In the genomic region with DNA sequence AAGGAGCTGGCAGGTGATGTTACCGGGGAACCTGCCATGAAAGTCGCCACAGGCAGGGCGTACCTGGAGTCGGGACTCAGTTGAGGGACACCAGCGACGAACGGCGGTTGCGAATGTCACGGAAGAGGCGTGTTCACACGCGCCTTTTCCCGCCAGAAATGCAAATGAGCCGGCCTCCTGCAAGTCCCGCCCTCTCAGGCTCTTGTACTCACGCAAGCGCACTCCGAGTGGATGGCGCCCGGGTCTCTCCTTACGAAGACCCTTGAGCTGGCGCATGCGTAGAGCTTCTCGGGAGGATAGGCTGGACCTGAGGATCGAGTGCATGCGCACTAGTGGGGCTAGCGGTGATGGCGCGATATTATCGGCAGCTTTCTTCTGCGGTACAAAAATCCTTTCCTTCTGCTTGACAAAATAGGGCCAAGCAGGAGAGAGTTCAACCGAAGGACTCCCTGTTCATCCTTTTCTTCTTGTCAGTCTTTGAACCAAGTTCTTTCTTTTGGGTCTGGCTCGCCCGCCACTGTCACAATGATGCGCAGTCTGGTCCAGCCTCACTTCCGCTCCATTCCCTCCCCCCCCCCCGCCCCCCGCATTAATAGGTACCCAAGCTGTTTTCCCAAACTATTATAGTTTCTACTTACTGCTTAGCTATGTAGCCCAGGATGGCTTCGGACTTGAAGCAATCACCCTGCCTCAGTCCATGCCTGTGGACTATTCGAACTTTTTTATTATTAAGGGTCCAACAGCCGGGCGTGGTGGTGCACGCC, we compare ENCODE assay signal across 8 mouse cellular contexts. TPM values are rescaled to one million over a fixed set of nuclear protein-coding genes. Genes with fewer than 3 reads are reported as not detected.
DNase-seq lines count a peak whose midpoint lies in the region; ATAC-seq lines count a peak whose summit lies in the region.

Ccdc155 (minus strand) TSS at position 513 of the 764 bp plus-strand sequence.

- H3K36me3 ChIP-seq in embryonic facial prominence, embryonic 11.5 days (replicated peaks; ENCODE audit: control insufficient read depth, insufficient read depth, low read depth, low read length): no peaks in the 10 kb centered on the region
- H3K36me3 ChIP-seq in midbrain, embryonic 11.5 days (ENCODE audit: control insufficient read depth, insufficient read depth, low read length): no peaks in the 10 kb centered on the region

- H3K27ac ChIP-seq in embryonic facial prominence, embryonic 11.5 days (replicated peaks; ENCODE audit: low read depth, low read length): no peak within 1 kb of the TSS
- H3K27ac ChIP-seq in midbrain, embryonic 11.5 days (ENCODE audit: low read depth, low read length): no peak within 1 kb of the TSS

- peak within 1 kb of the TSS; percentile 43 for H3K4me2 ChIP-seq in embryonic facial prominence, embryonic 11.5 days (ENCODE audit: low read depth, low read length)
- peak within 1 kb of the TSS; percentile 34 for H3K4me2 ChIP-seq in midbrain, embryonic 11.5 days

- H3K4me1 ChIP-seq in embryonic facial prominence, embryonic 11.5 days (ENCODE audit: control insufficient read depth, insufficient read depth, low read length): no peaks in the 10 kb centered on the region
- H3K4me1 ChIP-seq in midbrain, embryonic 11.5 days (ENCODE audit: control insufficient read depth, insufficient read depth, low read length): no peaks in the 10 kb centered on the region

- intact Hi-C loops in left cerebral cortex, postnatal 4 days (cut with DNase I): no loop called here

- H3K27me3 ChIP-seq in embryonic facial prominence, embryonic 11.5 days (ENCODE audit: control insufficient read depth, insufficient read depth, low read length): no peaks in the 10 kb centered on the region
- no peaks in the 10 kb centered on the region for H3K27me3 ChIP-seq in midbrain, embryonic 11.5 days (ENCODE audit: control insufficient read depth, insufficient read depth, low read length)

- peak; percentile 90 for DNase-seq in adrenal gland, postnatal 25 days
- peak; percentile 100 for DNase-seq in embryonic facial prominence, embryonic 11.5 days (ENCODE audit: low spot score)
- DNase-seq in heart, adult 11 months: peak; percentile 99
- DNase-seq in kidney, adult 11 months: peak; percentile 88
- peak; percentile 98 for DNase-seq in left cerebral cortex, postnatal 4 days
- peak; percentile 99 for DNase-seq in midbrain, embryonic 11.5 days (ENCODE audit: low spot score, missing footprints)
- DNase-seq in right cerebral cortex, postnatal 4 days: peak; percentile 94
- DNase-seq in yolk sac, embryonic 10.5 days (ENCODE audit: low spot score): peak; percentile 96

- H3K9ac ChIP-seq in embryonic facial prominence, embryonic 11.5 days (replicated peaks; ENCODE audit: low read length): peak within 1 kb of the TSS; percentile 64
- peak within 1 kb of the TSS; percentile 49 for H3K9ac ChIP-seq in midbrain, embryonic 11.5 days (ENCODE audit: low read length)

- WGBS in embryonic facial prominence, embryonic 11.5 days: 9% methylated on average over 44 of the region's 44 CpGs
- 9% methylated on average over 44 of the region's 44 CpGs for WGBS in midbrain, embryonic 11.5 days

- ATAC-seq in embryonic facial prominence, embryonic 11.5 days (replicated peaks; ENCODE audit: insufficient number of reproducible peaks, low FRiP score, low TSS enrichment, low read depth): peak; percentile 95
- ATAC-seq in midbrain, embryonic 11.5 days (ENCODE audit: low FRiP score): peak; percentile 98

- no peaks in the 10 kb centered on the region for H3K9me3 ChIP-seq in embryonic facial prominence, embryonic 11.5 days (replicated peaks; ENCODE audit: control insufficient read depth, low read length)
- peaks cover 4% of the 10 kb centered on the region; the same call in 1 of the 2 replicates for H3K9me3 ChIP-seq in midbrain, embryonic 11.5 days (ENCODE audit: control insufficient read depth, low read length)

- H3K4me3 ChIP-seq in embryonic facial prominence, embryonic 11.5 days (ENCODE audit: low read depth, low read length): peak within 1 kb of the TSS; percentile 30
- peak within 1 kb of the TSS; percentile 28 for H3K4me3 ChIP-seq in midbrain, embryonic 11.5 days (ENCODE audit: low read depth, low read length)

RNA-seq across cellular contexts. Expression of gene Ccdc155, which starts in this region (rescaled TPM):
- 0.12 TPM in 1 of 2 replicates, not detected in the other for total RNA-seq in adrenal gland, postnatal 25 days (2021)
- 0.41 and 0.42 TPM in 2 replicates for polyA plus RNA-seq in embryonic facial prominence, embryonic 11.5 days (2014; fragmentation: Nextera tagmentation; extraction: Ambion mirVana)
- 1 to 10 TPM; 1.1 to 1.9 TPM for total RNA-seq in left cerebral cortex, postnatal 4 days (2021)
- 0.52 and 0.86 TPM in 2 replicates for polyA plus RNA-seq in midbrain, embryonic 11.5 days (2014; fragmentation: Nextera tagmentation; extraction: Ambion mirVana)

Comparison
In these comparisons a context has a peak if more than half of its experiments do, and no peak if none do; other contexts are left out.
1. Peak in DNase-seq in adrenal gland, postnatal 25 days; RNA of the gene not detected or under 1 TPM.
2. Peak in DNase-seq, ATAC-seq, H3K4me3 ChIP-seq, H3K9ac ChIP-seq and H3K4me2 ChIP-seq in embryonic facial prominence, embryonic 11.5 days; RNA of the gene not detected or under 1 TPM.
3. Peak in DNase-seq, ATAC-seq, H3K4me3 ChIP-seq, H3K9ac ChIP-seq and H3K4me2 ChIP-seq in midbrain, embryonic 11.5 days; RNA of the gene not detected or under 1 TPM.